Mouse (Mus musculus): ENCODE data around the gene Nrg4.

Gene Nrg4

GRCm38 (mm10) chr9:55326515-55327233 lies at the start of gene Nrg4, which contains the start of gene Tmem266:
TSS of gene Nrg4 (minus strand) at chr9:55326844.
TSS of gene Tmem266 (plus strand) at chr9:55326913.
- peak; percentile 58 to 60 for DNase-seq

GRCm38 (mm10) chr9:55371908-55372307 lies 45.3 kb upstream of the Nrg4 start:
- DNase-seq = no peak

GRCm38 (mm10) chr9:55368011-55368410 lies 41.4 kb upstream of the Nrg4 start:
- no peak for DNase-seq

- no peak for DNase-seq
Observed at GRCm38 (mm10) chr9:55363707-55364106, 37.1 kb upstream of the Nrg4 start.

- no peak for DNase-seq
Observed at GRCm38 (mm10) chr9:55361969-55362368, 35.3 kb upstream of the Nrg4 start.

- no peak for DNase-seq
Observed at GRCm38 (mm10) chr9:55360861-55361260, 34.2 kb upstream of the Nrg4 start.

- no peak for DNase-seq
Observed at GRCm38 (mm10) chr9:55360372-55360771, 33.7 kb upstream of the Nrg4 start.

- DNase-seq = no peak
Observed at GRCm38 (mm10) chr9:55357164-55357563, 30.5 kb upstream of the Nrg4 start.

- DNase-seq = no peak
Observed at GRCm38 (mm10) chr9:55355270-55355834, 28.7 kb upstream of the Nrg4 start.

- no peak for DNase-seq
Observed at GRCm38 (mm10) chr9:55354686-55355085, 28.0 kb upstream of the Nrg4 start.

- DNase-seq = no peak
Observed at GRCm38 (mm10) chr9:55348664-55349063, 22.0 kb upstream of the Nrg4 start.

GRCm38 (mm10) chr9:55345332-55345731 lies 18.7 kb upstream of the Nrg4 start:
- DNase-seq = no peak

- no peak for DNase-seq
Observed at GRCm38 (mm10) chr9:55344165-55344564, 17.5 kb upstream of the Nrg4 start.

GRCm38 (mm10) chr9:55332949-55333348 lies 6.3 kb upstream of the Nrg4 start:
- no peak for DNase-seq

- no peak for DNase-seq
Observed at GRCm38 (mm10) chr9:55332476-55332875, 5.8 kb upstream of the Nrg4 start.

- no peak for DNase-seq
Observed at GRCm38 (mm10) chr9:55329401-55329800, 2.8 kb upstream of the Nrg4 start.

GRCm38 (mm10) chr9:55328151-55328918 lies 1.7 kb upstream of the Nrg4 start:
- DNase-seq = no peak

GRCm38 (mm10) chr9:55327234-55327615 lies 581 bp upstream of the Nrg4 start:
- DNase-seq = peak in 1 of 2 experiments; percentile 9

GRCm38 (mm10) chr9:55325564-55326514 lies 805 bp downstream of the Nrg4 start:
- DNase-seq = no peak

GRCm38 (mm10) chr9:55325061-55325460 lies 1.6 kb downstream of the Nrg4 start:
- no peak for DNase-seq

- DNase-seq = no peak
Observed at GRCm38 (mm10) chr9:55324516-55324915, 2.1 kb downstream of the Nrg4 start.

GRCm38 (mm10) chr9:55324085-55324484 lies 2.6 kb downstream of the Nrg4 start:
- no peak for DNase-seq

GRCm38 (mm10) chr9:55322641-55323040 lies 4.0 kb downstream of the Nrg4 start:
- no peak for DNase-seq
